Mouse (Mus musculus): ENCODE results near the gene Slc43a3.

Gene Slc43a3

DNA sequence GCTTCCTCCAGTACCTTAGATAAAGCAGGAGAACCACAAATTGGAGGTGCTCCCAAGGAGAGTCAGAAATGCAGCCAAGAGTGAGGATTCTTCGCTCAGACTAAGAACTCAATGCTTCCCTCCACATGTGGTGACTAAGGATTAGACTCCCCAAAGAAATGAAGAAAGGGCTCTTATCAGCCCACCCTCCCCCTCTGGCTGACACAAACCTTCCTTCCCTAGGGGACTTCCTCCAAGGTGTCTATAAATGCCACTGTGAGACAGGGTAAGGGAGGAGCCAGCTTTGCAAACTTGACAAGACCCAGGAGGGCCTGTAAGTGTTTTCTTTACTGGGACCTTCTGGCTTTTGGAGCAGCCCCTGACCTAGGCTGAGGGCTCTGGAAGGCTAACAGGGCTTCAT lies 43.8 kb downstream of the Slc43a3 start, which contains the start of gene Prg2:
TSS of gene Prg2 (plus strand) at position 274 of the 400 bp plus-strand sequence.
- no peak for DNase-seq (ENCODE audit: low spot score)

DNA sequence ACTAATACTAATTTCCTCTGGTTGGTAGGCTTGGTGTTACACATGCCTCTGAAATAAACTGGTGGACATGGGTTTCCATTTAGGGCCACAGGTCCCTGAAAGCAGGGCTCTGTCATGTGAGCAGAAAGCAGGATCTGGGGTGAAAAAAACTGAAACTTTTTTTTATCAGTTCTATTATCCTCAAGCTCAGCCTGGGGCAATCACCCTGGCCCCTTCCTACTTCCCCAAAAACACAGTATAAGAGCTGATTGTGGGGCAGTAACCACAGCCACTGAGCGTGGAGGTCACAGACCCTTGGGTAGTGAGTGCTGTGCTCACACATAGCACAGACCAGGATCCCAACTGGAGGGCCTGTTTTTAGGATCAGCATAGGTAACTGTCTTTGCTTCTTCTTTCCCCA lies 51.6 kb downstream of the Slc43a3 start, which contains the start of gene Prg3:
TSS of gene Prg3 (plus strand) at position 286 of the 400 bp plus-strand sequence.
- no peak for DNase-seq (ENCODE audit: low spot score)

- no peak for DNase-seq (ENCODE audit: low spot score)
Measured at GRCm38 (mm10) chr2:84996376-84996775, 60.0 kb downstream of the Slc43a3 start.

DNA sequence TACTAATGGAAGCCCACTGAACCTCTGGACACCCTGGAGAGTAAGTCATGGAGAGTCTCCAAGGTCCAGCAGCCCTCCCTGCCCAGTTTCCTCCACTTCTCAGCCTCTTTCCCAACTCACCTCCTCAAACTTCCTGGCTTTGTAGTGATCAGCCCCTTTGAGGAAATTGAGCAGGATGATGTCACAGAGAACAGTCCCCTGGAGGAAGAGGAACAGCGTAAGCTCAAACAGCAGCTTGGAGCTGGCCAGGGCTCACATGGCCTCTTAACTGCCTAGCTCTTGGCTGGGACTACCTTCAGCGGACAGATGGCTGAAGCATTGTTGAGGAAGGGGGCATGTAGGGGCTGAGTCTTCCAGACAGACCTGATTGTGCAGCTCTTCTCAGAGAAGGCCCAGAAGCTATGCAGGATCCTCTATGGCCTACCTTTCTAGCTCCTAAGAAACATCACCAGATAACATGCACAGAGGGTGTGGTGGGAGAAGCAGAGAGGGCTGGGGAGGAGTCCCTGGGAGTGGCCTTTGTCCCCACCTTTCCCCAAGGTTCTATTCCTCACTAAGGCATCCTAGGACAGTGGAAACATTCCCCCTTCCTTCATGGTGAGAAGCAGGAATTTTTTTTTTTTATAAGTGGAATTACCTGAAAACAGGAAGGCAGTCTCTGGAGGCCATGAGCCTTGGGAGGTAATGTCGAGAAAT lies 63.3 kb downstream of the Slc43a3 start:
- DNase-seq (ENCODE audit: low spot score), result no peak

GRCm38 (mm10) chr2:85001497-85001896 lies 65.1 kb downstream of the Slc43a3 start:
- no peak for DNase-seq (ENCODE audit: low spot score)

GRCm38 (mm10) chr2:85002575-85002974 lies 66.2 kb downstream of the Slc43a3 start:
- no peak for DNase-seq (ENCODE audit: low spot score)

DNA sequence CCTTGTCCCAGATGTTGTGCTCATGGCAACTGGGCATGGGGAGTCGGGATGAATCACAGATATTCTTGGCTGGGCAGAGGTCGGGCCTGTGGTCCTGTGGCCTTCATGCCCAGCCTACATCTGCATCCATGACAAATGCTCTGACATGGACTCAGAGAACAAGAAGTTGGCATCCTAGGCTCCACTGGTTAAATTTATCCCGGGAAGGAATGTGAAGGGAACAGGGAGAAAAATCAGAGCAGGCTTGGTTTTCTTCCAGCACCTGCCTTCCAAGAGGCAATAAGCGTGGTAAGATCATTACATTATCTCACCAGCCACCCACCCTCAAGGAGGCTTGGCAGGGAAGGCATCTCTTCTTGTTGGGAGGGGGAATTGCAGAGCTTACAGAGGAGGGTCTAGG lies 68.0 kb downstream of the Slc43a3 start:
- DNase-seq (ENCODE audit: low spot score), result no peak

DNA sequence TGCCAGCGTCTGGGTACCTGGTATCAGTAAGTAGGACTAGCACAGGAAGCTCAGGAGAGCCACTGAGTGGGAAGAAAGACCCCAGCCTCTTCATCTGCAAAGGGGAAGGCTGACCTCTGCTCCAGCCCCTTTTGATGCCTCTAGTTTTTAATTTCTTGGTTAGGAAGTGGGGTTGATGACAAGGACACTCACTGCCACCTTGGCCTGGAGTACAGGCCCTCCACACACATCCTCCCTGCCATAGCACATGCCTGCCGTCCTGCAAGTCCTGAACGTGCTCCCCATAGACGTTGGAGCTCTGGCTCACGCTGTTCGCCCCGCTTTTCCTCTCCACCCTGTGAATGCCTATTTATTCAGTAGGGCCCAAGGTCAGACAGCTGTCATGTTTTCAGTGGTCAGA lies 70.2 kb downstream of the Slc43a3 start:
- no peak for DNase-seq (ENCODE audit: low spot score)

GRCm38 (mm10) chr2:85007729-85008128 lies 71.3 kb downstream of the Slc43a3 start:
- no peak for DNase-seq (ENCODE audit: low spot score)
